Mouse (Mus musculus): ENCODE results near the gene Olfr1036. TPM values are rescaled to one million over a fixed set of nuclear protein-coding genes. Genes with fewer than 3 reads are reported as not detected.
"Not testable (repeated sequence)": the region's sequence is repeated elsewhere in the genome, so short reads cannot be mapped to it uniquely, and the experiment has no call there.

Olfr1036 gene
- polyA plus RNA-seq (2012; rRNA removed), result not detected in 2 replicates

DNA sequence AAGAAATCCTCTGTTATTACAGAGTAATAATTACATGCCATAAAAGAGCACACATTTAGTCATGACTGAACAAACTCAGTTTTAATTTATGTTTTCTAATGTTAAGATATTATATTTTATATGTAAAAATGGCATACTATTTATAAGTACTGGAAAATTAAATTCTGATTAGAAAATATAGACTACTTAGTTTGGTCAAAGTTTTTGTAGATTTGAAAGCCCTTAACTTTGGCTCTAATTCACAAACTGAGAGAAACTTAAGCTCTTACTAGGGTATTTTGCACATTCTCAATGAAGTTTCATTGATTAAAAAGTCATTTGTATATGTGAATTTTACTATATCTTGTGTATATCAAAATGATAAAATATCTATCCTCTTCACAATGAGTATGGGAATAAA, at the start of gene Olfr1036:
Olfr1036 (plus strand) TSS at position 301 of the 400 bp plus-strand sequence.
- DNase-seq (ENCODE audit: low read depth), result not testable (repeated sequence)

DNA sequence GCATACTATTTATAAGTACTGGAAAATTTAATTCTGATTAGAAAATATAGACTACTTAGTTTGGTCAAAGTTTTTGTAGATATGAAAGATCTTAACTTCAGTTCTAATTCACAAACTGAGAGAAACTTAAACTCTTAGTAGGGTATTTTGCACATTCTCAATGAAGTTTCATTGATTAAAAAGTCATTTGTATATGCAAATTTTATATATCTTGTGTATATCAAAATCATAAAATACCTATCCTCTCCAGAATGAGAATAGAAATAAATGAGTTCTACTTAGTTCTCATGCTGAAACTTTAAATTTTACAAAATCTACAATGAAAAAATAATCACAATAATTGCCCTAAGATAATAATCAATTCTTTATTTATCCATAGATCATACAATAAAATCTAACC, 28.2 kb upstream of the Olfr1036 start, which contains the start of gene Olfr1034:
Olfr1034 (plus strand) TSS at position 301 of the 400 bp plus-strand sequence.
- no peak for DNase-seq (ENCODE audit: low read depth)

DNA sequence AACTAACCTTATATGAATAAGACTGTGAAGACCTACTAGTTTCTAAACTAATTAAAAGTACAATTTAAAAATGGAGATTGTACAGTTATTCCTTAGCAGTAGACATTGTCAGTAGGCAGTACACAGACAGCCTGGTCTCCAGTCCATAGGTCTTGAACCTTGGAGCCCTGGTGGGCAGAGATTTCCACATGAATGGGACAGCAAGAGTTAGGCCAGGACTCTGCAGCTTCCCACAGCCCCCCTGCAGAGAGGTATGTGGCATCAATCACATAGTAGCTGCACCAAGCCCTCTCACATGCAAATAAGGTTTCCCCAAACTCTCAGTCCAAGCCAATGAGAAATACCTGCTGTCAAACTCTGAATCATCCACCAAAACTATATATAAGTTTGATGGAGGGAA, 23.0 kb upstream of the Olfr1036 start:
- DNase-seq (ENCODE audit: low read depth), result not testable (repeated sequence)

DNA sequence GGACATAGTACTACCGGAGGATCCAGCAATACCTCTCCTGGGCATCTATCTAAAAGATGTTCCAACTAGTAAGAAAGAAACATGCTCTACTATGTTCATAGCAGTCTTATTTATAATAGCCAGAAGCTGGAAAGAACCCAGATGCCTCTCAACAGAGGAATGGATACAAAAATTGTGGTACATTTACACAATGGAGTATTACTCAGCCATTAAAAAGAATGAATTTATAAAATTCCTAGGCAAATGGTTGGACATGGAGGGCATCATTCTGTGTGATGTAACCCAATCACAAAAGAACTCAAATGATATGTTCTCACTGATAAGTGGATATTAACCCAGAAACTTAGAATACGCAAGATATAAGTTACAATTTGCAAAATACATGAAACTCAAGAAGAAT, 10.0 kb upstream of the Olfr1036 start:
- DNase-seq (ENCODE audit: low read depth), result not testable (repeated sequence)

DNA sequence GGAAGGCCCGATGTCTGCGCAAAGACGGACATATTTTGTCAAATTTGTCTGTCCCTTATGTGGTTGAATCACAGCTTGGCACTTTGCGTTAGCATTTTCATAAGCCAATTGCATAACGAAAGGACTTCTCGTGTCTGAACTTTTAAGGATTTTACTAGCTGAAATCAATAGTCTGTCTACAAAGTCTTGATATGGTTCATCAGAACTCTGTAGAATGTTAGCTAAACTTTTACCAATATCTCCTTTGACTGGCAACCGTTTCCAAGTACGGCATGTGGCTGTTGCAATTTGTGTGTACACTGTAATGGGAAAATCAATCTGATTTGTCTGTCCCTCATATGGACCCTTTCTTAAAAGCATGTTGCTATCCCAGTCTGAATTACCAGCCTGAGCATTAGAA, 3.6 kb upstream of the Olfr1036 start:
- DNase-seq (ENCODE audit: low read depth), result no peak

DNA sequence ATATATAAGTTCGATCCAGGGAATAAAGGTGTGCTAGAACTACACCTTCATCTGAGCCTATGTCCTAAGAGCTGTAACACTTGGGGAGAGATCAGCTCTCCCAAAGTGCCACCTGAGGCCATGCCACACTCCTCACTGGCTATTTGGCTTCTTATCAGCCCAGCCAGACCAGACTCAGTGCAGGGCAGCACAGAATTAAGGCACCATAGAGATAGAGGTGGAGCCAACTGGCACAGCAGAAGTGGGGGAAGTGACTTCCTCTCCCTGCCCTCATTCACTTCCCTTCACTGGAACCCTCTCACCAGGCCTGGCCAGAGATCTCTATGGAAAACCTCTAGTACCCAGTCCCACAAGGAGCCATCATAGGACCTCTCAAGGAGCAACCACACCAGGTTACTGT, 6.7 kb downstream of the Olfr1036 start:
- DNase-seq (ENCODE audit: low read depth), result not testable (repeated sequence)

DNA sequence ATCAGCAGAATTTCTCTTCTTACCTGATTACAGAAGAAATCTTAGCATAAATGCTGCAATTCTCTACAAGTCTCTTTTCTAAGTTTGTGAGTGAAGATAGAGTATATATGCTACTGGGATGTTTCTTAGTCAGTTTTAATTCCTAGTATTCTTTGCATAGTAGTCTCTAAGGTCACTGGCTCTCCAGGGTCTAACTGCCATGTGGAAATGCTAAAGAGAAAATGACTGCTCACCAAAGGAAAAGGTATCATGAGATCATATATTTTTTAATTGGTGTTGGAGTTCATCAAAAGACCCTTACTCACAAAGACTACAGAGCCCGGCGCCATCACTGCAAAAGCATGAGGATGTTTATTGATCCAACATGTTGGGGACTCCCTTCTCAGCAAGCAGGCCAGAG, 13.5 kb downstream of the Olfr1036 start, which contains the start of gene Olfr1037:
Olfr1037 (minus strand) TSS at position 101 of the 400 bp plus-strand sequence.
- no peak for DNase-seq (ENCODE audit: low read depth)

Other genes starting within 250 kb of the Olfr1036 start
- gene Olfr1019, start 228.5 kb upstream of the Olfr1036 start, polyA plus RNA-seq (2012; rRNA removed), result not detected in 2 replicates
- gene Olfr1020, start 227.0 kb upstream of the Olfr1036 start, polyA plus RNA-seq (2012; rRNA removed), result not detected in 2 replicates
- gene Olfr1022, start 205.4 kb upstream of the Olfr1036 start, polyA plus RNA-seq (2012; rRNA removed), result not detected in 2 replicates
- not detected in 2 replicates for gene Olfr1023, start 188.4 kb upstream of the Olfr1036 start, polyA plus RNA-seq (2012; rRNA removed)
- not detected in 2 replicates for gene Olfr1024, start 168.9 kb upstream of the Olfr1036 start, polyA plus RNA-seq (2012; rRNA removed)
- not detected in 2 replicates for gene Olfr1025-ps1, start 158.8 kb upstream of the Olfr1036 start, polyA plus RNA-seq (2012; rRNA removed)
- gene Olfr1026, start 152.4 kb upstream of the Olfr1036 start, polyA plus RNA-seq (2012; rRNA removed), result not detected in 2 replicates
- not detected in 2 replicates for gene Olfr1028, start 123.6 kb upstream of the Olfr1036 start, polyA plus RNA-seq (2012; rRNA removed)
- not detected in 2 replicates for gene Olfr1029, start 100.1 kb upstream of the Olfr1036 start, polyA plus RNA-seq (2012; rRNA removed)
- not detected in 2 replicates for gene Olfr1030, start 94.7 kb upstream of the Olfr1036 start, polyA plus RNA-seq (2012; rRNA removed)
- gene Olfr1031, start 83.7 kb upstream of the Olfr1036 start, polyA plus RNA-seq (2012; rRNA removed), result not detected in 2 replicates
- gene Olfr1032, start 68.5 kb upstream of the Olfr1036 start, polyA plus RNA-seq (2012; rRNA removed), result not detected in 2 replicates
- gene Olfr1033, start 53.4 kb upstream of the Olfr1036 start, polyA plus RNA-seq (2012; rRNA removed), result 0.61 and 1.0 TPM in 2 replicates
- 0.13 and 0.14 TPM in 2 replicates for gene Olfr1034, start 28.1 kb upstream of the Olfr1036 start, polyA plus RNA-seq (2012; rRNA removed)
- not detected in 2 replicates for gene Olfr1037, start 13.4 kb downstream of the Olfr1036 start, polyA plus RNA-seq (2012; rRNA removed)
- gene Olfr1039, start 61.9 kb downstream of the Olfr1036 start, polyA plus RNA-seq (2012; rRNA removed), result 0.03 TPM in 1 of 2 replicates, not detected in the other
- gene Olfr1040, start 72.7 kb downstream of the Olfr1036 start, polyA plus RNA-seq (2012; rRNA removed), result not detected in 2 replicates
- gene Olfr1042, start 87.8 kb downstream of the Olfr1036 start, polyA plus RNA-seq (2012; rRNA removed), result not detected in 2 replicates
- gene Olfr1043, start 93.5 kb downstream of the Olfr1036 start, polyA plus RNA-seq (2012; rRNA removed), result not detected in 2 replicates
- gene Olfr1044, start 103.8 kb downstream of the Olfr1036 start, polyA plus RNA-seq (2012; rRNA removed), result not detected in 2 replicates
- not detected in 2 replicates for gene Olfr52, start 111.7 kb downstream of the Olfr1036 start, polyA plus RNA-seq (2012; rRNA removed)
- gene Olfr1045, start 129.0 kb downstream of the Olfr1036 start, polyA plus RNA-seq (2012; rRNA removed), result not detected in 2 replicates
- gene Olfr1046, start 145.3 kb downstream of the Olfr1036 start, polyA plus RNA-seq (2012; rRNA removed), result not detected in 2 replicates
- not detected in 2 replicates for gene Olfr1047, start 157.4 kb downstream of the Olfr1036 start, polyA plus RNA-seq (2012; rRNA removed)
- gene Olfr1048, start 166.3 kb downstream of the Olfr1036 start, polyA plus RNA-seq (2012; rRNA removed), result not detected in 2 replicates
- gene Olfr1049, start 184.3 kb downstream of the Olfr1036 start, polyA plus RNA-seq (2012; rRNA removed), result not detected in 2 replicates
- gene Olfr1051, start 205.1 kb downstream of the Olfr1036 start, polyA plus RNA-seq (2012; rRNA removed), result not detected in 2 replicates
- not detected in 2 replicates for gene Olfr1052, start 218.5 kb downstream of the Olfr1036 start, polyA plus RNA-seq (2012; rRNA removed)
- gene Olfr1053, start 241.3 kb downstream of the Olfr1036 start, polyA plus RNA-seq (2012; rRNA removed), result not detected in 2 replicates

Measured in gonadal fat pad, adult 2 months (tissue).